Mouse (Mus musculus): ENCODE measurements around the gene Scgb1a1.
"Not testable (repeated sequence)": the region's sequence is repeated elsewhere in the genome, so short reads cannot be mapped to it uniquely, and the experiment has no call there.

Scgb1a1 gene

DNA sequence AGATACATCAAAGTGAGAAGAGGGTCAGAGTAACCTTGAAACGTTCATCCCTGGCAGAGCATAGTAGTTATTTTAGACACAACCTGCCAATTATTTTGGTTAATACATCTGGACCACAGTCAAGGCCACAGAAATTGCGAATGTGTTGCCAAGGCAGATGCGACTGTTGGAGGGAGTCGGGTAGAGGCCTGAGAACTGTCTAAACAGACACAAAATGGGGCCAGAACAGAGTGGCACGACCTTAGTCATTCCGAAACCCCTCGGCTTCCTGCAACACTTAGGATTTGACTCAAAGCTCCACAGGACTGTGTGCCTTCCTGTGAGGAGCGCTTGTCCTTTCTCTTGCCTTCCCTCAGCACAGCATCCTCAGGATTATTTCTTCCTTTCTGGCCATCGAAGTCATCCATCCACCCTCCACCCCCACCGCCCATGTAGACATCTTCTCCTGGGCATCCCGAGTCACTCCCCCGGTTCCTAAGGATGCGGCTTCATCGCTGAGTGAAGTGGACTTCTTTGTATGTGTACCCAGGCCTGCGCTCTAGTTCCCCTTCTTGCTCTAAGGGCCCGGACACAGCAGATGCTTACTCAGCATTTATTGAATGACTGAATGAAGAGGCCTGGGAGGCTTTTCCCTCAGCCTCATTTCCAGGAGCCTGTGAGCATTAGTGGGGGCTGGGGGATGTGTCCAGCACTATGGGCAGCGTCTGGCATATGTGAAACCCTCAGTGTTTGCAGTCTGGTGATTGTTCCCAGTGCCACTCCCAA lies 12.7 kb upstream of the Scgb1a1 start:
- no peak for DNase-seq

DNA sequence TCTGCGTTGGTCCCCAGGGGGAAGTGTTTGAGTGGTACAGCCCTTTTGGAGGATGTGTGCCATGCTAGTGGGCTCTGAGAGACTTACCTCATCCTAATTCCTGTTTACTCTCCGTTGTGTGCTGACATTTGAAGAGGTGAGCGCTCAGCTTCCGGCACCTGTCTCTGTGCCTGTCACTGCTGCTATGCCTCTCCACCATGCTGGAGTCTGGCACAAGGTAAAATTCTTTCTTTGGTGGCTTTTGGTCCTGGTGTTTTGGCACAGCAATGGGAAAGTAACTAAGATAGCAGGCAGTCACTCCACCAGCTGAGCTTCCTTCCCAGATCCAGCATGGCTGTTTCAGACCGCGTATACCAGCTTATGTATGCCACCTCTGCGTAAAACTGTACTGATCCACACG lies 12.0 kb upstream of the Scgb1a1 start:
- DNase-seq = no peak

DNA sequence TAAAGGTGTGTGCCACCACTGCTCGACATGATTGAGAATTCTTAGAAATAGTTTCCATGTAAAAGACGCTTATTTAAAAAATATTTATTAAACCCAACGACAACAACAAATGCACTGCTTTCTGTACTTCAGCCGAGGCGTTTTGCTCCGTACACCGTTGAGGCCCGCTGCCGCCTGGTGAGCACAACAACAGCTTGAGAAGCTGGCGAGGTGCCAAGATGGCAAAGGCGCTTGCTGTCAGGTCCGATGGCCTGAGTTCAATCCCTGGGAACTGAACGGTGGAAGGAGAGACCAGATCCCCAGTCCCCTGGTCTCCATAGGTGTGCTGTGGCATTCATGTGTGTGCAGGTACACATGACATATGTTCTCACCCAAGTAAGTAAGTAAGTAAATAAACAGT lies 9.7 kb upstream of the Scgb1a1 start:
- DNase-seq = no peak

DNA sequence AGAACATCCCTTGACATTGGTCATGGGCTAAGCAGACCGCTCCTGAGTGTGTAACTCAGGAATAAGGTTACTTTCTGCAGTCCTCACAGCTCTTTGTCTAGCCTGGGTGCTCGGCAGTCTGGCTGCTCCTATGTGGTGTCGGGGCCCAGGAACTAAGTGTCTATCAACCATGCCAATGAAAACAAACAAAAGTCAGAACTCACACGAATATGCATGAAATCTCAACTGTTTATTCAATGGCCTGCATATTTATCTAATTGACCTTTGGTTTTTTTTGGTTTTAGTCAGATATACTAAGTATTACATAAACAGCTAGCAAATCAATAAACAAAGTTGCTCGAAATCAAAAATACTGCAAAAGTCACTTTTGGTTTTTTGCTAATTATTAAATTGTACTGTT lies 7.4 kb upstream of the Scgb1a1 start:
- no peak for DNase-seq

DNA sequence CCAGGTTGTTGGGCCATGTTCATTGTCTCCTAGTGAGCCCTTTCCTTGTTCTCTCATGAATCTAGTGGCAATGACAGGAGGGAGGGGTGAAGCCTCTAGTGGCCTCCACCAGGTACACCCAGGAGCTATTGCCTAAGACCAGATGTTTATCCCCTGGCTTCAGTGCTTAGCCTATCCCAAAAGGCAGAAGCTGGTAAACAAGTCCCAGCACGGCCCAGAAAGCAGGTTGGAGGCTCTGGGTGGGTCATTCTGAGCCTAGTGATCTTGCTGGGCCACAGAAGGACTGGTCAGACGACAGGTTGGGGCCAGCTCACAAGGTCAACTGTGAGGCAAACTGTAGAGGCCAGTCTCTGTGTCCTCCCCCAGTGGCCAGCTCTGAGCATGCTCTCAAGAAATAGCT lies 3.0 kb upstream of the Scgb1a1 start:
- DNase-seq = peak; percentile 53 to 67

DNA sequence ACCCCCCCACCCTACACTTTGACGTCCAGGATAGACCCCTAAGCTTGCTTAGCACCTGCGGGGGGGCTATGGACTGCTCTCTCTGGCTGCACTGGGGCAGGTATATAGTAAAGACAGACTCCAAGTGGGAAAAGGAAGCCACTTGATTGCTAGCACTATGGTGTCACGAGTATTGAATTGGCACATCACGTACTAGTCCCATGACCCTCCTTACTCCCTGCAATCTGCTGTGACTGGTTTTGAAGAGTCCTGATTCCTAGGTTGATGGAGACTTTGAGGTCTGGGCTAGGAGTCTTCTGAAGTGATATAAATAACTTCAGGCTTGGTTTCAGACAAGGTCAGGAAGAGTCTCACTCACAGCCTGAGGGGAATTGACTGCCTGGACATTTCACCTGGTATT lies 2.4 kb upstream of the Scgb1a1 start:
- no peak for DNase-seq

DNA sequence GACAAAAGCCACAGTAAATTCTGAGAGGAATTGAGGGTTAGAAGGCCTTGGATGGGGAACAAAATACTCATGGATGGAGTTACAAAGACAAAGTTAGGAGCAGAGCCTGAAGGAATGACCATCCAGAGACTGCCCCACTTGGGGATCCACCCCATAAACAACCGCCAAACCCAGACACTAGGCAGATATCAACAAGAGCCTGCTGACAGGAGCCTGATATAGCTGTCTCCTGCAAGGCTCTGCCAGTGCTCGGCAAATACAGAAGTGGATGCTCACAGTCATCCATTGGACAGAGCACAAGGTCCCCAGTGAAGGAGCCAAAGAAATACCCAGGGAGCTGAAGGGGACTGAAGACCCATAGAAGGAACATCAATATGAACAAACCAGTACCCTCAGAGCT lies 3.9 kb downstream of the Scgb1a1 start:
- not testable (repeated sequence) for DNase-seq

DNA sequence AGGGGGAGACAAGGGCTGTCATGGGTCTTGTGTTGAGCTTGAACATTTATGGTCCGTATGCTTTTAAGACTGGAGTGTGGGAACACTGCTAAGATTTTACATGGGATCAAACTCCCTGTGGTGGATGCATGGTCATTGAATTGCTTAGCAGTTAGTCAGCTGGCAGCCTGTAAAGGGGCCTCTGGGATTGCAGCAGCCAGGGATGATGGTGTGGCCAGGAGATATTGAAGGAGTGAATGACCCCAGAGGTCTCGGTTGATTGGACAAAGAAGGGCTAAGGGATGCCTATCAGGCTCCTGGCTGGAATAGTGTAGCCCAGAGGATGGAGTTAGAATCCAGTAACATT lies 4.8 kb downstream of the Scgb1a1 start:
- peak in 1 of 2 experiments; percentile 39 for DNase-seq

DNA sequence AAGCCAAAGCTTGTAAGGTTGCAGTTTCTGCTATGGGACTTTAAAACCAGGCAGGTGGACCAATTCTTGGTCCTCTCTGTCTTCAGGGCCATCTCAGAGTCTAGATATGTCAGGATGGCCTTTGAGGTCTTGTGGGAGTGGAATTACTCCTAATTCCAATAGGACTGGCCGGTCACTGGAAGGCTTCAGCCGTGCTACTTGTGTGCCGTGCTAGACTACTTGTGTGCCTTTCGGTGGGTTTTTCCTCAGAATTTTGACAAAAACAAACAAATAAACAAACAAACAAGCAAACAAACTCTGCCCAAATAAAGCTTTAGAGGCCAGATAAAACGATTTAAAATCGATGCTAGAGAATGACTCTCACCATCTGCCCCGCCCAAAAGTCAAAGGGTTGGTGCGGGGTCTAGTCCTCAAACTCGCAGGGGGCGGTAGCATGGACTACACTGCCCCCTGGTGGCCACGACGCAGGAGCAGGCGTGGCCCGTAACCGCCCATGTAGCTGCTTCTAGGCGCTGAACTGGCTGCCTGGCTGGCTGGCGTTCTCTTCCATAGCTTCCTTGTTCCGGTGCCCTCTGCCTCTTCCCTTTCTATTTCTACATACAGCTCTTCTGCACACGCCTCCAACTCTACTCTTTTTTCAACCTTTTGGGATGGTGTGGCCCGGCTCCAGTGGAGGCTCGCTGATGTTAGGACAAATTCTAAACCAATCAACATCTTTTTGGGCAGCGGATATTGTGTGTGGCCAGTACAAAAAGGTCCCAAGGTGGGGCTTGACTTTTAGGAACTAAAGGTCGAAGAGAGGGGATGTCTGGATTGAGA lies 5.4 kb downstream of the Scgb1a1 start:
- peak; percentile 88 to 90 for DNase-seq

DNA sequence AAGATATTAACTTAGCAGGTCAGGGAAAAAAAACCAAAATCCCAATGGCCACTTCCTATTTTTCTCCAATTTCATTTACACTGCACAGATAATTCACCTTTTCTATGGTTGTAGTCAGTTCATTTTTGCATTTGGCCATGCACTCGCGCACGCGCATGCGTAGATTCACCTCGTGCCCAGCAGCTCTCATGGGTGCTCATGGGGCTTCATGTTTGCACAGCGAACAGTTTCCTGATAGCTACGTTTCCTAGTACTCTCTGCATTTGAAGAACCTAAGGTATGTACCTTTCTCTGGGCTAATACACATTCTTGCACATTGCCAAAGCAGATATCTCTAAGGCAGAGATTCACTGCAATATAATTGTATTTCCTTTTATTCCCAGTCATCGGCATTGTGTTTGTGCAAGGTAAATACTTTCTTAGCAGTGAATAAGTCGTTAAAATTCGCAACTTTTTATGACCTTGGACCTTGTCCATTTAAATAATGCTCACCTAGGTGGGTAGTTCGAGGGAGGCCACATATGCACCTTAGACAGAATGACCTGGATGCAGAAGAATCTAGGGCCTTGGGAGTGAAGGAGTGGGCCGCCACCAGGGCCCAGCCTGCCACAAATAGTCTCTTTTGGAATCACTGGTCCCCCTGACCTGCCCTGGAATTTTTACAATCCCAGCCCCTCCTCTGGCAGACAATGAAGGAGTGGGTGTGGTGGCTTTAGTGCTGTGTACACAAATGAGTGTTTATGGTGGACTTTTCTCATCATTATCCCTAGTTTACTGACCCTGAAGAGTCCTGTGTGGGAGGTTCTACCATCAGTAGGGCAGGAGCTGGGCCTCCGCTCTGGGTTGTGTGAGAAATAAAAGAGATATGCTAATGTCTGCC lies 6.2 kb downstream of the Scgb1a1 start:
- peak; percentile 70 to 72 for DNase-seq

DNA sequence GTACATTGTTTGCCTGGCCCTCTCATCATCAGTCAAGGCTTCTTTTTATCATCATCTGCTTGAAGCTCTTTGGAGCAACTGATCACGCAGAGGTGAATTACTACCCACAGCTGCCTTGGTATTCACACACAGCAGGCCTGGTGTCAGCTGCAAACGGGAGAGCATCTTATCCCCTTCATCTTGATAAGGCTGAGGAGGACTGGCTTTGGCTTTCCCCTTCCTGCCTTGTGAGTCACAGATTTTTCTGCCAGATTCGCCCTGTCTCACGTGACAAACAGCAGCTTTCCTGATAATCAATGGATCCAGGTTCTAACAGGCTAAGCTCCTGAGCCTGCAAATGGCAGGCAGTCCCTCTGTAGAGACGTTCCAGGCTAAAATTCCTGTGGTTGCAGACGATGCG lies 7.8 kb downstream of the Scgb1a1 start:
- DNase-seq = no peak

DNA sequence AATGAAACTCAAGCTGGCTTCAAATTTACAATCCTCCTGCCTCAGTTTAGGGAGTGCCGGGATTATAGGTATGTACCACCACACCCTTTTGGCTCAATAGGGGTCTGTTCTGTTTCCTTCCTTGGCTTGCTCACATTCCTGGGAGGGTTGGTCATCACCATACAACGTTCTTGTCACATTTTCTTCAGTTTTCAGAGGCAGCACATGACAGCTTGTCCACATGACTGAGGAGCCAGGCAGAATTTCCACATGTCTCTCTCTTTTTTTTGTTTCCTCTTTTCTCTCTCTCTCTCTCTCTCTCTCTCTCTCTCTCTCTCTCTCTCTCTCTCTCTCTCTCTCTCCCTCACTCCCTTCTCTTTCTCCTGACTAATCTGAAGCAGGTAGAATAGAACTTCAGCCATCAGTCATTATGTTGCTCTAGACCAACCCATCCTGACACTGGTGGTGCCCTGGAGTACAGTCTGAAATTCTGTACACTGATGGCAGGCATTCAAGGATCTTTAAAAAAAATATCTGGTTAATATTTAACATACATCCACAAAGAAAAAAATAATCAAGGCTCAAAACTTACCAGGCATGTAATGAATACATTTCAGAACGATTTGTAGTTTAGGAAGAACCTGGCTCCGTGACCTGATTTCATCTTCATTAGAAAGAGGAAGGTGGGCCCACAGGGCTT lies 10.6 kb downstream of the Scgb1a1 start:
- DNase-seq = no peak

DNA sequence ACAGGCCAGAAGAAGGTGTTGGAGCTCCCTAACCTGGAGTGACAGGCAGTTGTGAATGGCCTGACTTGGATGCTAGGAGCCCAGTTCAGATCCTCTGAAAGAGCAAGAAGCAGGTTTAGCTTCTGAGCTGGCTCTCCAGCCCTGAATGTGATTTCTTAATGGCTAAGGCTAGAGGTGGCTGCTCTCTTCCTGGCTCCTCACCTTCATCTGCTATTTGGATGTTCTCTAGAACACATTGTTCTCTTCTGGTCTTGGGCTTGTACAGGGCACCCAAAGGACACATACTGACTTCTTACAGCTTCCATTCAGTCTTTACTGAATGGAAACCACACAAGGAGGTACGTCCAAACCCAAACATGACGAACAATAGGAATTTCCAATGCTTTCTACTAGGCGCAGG lies 11.7 kb downstream of the Scgb1a1 start:
- DNase-seq = no peak

DNA sequence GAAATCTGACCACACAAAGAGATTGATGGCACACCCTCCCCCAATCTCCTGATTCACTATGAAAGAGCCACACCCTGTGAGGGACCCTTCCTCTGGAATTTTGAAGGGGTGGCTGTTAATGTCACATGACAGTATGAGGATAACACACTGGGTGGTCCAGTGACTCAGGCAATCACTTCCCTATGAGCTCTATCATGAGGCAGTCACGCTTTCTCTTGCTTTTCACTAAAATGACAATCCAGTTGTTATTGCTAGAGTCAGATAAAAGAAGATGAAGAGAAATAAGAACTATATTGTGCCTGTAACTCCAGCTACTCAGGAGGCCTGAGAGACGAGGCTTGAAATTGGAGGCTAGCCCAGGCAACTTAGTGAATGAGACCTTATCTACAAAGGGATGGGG lies 12.2 kb downstream of the Scgb1a1 start:
- no peak for DNase-seq

DNA sequence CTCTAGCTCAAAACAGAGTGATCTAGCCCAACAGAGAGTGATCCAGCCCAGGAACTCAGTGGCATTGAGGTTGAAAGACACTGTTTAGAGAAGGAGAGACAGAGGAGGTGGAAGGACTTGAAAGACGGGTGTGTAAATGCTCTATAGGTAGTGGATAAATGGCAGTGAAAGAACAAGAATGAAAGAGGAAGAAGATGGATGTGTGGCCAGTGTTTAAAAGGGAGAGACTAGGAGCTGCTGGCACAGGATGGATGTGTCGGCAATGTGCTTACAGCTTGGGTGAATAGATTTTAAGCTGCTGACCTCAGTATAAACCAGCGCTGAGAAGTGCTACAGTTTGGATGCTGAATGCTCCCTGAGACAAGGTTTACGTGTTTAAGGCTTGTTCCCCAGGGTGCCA lies 13.3 kb downstream of the Scgb1a1 start:
- no peak for DNase-seq

DNA sequence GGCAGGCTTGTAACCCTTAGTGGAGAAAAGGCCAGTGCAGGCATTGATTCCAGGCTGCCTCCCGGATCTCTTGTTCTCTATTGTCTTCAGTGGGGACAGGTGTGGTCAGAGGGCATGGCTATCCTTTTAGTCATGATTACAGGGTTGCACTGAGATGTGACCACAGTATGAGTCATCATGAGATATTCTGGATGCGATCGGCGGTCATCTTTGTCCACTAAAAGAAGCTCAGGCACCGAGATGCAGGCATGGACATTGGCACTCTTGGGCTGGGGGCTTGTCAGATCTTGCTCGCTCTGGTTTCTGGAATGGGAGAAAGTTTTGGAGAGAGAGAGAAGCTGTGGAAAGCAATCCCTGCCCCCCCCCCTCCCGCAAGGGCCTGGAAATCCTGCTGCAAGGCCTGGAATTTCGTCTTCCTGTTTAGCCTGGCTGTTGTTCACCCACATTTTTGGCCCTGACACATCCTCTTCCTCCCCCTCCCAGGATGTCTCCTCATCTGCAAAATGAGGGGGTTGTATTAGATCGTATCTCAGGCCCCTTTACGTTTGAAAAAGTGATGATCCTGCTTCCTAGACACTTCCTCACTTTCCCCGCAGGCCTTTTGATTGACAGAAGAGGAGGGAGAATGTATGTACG lies 13.9 kb downstream of the Scgb1a1 start:
- peak in 1 of 2 experiments; percentile 19 for DNase-seq

DNA sequence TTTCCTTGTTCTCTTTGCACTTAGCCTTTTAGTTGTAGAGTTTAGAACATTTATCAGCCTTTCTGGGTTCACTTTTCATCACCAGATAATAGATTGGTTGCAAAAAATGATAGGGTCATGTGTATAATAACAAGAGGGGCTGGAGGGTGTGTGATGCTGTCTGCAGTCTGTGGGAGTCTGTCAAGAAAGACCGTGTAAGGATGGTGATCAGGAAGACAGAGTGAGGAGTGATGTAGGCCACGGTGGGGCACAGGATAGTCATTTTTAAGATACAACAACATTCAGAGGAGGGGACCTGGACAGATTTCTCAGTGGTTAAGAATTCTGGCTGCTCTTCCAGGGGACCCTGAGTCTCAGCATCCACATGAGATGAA lies 15.6 kb downstream of the Scgb1a1 start:
- DNase-seq = no peak

DNA sequence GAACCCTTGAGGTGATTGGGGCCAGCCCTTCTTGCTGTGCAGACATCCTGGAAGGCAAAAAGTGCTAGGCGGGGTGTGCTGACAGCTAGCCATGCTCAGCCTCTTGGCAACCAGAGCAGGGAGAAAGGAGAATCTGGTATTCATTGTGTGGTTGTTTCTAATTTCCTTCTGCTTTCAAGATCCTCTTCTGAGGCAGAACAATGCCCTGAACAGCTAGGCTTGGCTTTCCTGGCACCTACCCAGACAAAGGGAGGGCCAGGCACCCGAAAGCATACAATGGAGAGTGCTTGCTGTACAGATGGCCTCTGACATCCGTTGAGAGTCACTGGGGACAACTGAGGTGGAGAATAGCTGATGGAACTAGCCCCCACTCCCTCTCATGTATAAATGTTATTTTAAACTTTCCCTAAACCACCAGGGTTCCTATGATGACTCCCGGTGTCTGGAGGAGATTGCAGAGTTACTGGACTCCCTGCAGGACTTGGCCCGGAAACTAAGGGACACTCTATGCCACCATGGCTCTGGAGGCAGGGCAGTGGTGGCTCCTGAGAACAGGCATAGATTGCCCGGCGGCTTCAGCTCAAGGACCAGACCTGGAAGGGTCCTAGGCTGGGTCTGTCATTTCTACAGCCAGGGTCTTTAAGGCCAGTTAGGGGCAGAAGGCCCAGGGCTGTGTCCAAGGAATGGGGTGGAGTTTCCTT lies 16.2 kb downstream of the Scgb1a1 start:
- peak; percentile 85 to 87 for DNase-seq

DNA sequence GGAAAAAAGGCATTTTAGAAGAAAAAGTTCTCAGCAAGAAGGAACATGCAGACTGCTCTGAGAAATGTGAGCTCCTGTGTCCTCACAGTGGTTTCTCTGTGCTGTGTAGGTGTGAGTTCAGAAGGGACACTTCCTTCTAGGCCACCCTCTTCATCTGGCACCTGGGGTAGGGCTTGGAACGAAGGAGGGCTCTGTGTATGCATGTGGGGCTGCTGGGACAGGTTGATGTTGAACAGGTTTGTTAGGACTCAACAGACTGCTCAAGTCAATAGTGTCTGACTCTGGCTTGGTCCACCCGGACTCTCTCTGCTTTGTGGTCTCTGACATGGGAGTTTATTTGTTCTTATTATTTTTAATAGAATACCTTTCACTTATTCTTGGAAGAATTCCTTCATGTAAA lies 17.4 kb downstream of the Scgb1a1 start:
- no peak for DNase-seq

DNA sequence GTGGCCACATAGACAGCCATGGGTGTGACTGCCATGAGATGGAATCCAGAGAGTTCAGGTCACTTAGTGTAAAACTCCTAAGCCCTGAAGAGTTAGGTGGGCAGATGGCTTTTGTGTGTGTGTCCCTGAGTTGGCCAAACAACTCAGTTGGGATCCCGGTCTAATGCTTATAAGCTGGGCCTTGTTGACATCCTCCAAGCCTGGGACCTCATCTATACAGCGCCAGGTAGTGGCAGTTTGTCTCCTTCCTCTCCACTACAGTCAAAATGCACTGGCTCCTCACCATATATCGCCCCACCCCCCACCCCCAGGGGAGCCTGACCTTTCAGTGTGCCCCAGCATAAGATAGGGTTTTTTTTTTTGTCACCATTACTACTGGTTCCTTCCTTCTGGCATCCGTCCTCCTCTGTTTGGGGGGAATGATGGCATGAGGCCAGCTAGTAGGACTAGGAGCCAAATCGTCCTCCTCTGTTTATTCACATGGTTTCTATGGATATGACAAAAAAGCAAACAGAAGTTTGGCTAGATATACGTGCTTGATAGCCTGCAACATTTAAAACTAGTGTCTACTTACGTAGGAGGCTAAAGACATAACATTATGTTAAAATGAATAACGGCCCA lies 18.0 kb downstream of the Scgb1a1 start:
- no peak for DNase-seq

DNA sequence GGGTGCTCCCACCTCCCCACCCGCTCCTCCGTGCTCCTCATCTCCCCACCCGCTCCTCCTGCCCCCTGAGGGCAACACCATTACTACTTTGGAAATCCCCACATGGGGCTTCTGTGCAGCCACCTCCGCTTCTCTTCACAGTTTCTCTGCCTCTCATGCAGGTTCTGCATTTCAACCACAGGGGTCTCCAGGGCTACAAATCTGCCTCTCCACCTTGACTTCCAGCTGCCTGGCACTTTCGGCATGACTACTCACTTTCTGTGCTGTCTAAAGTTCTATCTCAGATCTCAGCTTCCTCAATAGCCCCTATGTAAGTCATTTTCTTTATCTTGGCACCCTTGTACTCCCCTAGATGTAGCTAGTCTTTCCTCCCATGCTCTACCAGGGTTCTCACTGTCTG lies 20.5 kb downstream of the Scgb1a1 start:
- no peak for DNase-seq

Data from lung, adult 18-20 months (tissue).